Mouse (Mus musculus) T-cell, adult 66 days (primary cell): ENCODE data around the gene Gsg1. TPM values are rescaled to one million over a fixed set of nuclear protein-coding genes. Genes with fewer than 3 reads are reported as not detected.

ENCODE experiments used
- total RNA-seq, 2 experiments: library from RNA; stranded (reverse); gene quantifications; 3 replicates in 1 of 2; 4 replicates in 1 of 2; pipeline ENCODE4 v1.2.4; 2023

The Gsg1 gene
- total RNA-seq: not detected

GRCm38 (mm10) chr6:135254153-135254552, at the start of gene Gsg1:
Gsg1 (minus strand) TSS chr6:135254351.

GRCm38 (mm10) chr6:135197921-135198532, 56.1 kb downstream of the Gsg1 start, which contains the start of the genes Fam234b and Hebp1:
Fam234b (plus strand) TSS chr6:135197977.
Hebp1 (minus strand) TSS chr6:135198022.

Other genes starting within 250 kb of the Gsg1 start
- gene Ddx47, start 242.7 kb downstream of the Gsg1 start, total RNA-seq: 100 to 1,000 TPM; 147 to 154 TPM
- under 1 TPM in 1 of 2 experiments, not detected in 1; 0.36 TPM for gene Gprc5a, start 188.7 kb downstream of the Gsg1 start, total RNA-seq
- gene Gprc5d, start 136.1 kb downstream of the Gsg1 start, total RNA-seq: not detected
- gene Fam234b, start 56.4 kb downstream of the Gsg1 start, total RNA-seq: 10 to 100 TPM; 23.9 to 24.9 TPM
- 10 to 100 TPM; 21.9 to 35.9 TPM for gene Hebp1, start 56.3 kb downstream of the Gsg1 start, total RNA-seq
- gene Pbp2, start 56.1 kb upstream of the Gsg1 start, total RNA-seq: not detected
- 1 to 10 TPM; 8.3 to 8.8 TPM for gene Emp1, start 108.2 kb upstream of the Gsg1 start, total RNA-seq